8 mouse cellular contexts compared by ENCODE assay signal in the genomic region with DNA sequence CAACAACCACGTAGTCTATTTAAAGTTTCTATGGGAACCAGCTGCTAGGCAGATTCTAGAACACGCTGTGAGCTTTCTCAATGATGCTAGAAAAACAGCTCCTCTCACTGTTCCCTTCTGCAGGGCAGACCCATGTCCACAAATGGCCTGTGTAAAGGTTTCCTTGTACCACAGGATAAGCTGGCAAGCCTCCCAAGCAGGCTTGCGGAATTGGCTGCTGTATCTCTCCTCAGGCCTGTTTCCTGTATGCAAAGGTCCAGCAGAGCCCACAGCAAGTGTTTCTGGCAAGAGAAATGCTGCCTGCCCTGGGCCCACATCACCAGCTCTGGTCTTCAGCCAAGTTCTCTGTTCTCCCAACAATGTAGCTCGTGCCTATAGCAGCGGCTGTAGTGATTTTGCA.
DNase-seq lines count a peak whose midpoint lies in the region; ATAC-seq lines count a peak whose summit lies in the region.

No protein-coding gene starts in this region.

- no peak overlapping the region for H3K4me2 ChIP-seq in forebrain, embryonic 16.5 days (ENCODE audit: low read length)

- no peaks in the 10 kb centered on the region for H3K9me3 ChIP-seq in forebrain, embryonic 16.5 days (ENCODE audit: control insufficient read depth, low read length)

- no peak overlapping the region for H3K9ac ChIP-seq in forebrain, embryonic 16.5 days (replicated peaks; ENCODE audit: low read depth, low read length)

- peak overlapping the region; percentile 30; the same call in 1 of the 2 replicates for H3K27ac ChIP-seq in forebrain, embryonic 16.5 days (ENCODE audit: low read length)

- H3K4me3 ChIP-seq in forebrain, embryonic 16.5 days (replicated peaks; ENCODE audit: low read length) = no peak overlapping the region

- peak; percentile 80 for ATAC-seq in forebrain, embryonic 16.5 days
- ATAC-seq in megakaryocyte progenitor cell, adult 5-6 weeks (replicated peaks; ENCODE audit: poor library complexity) = peak; percentile 62

- 25% methylated on average over 5 of the region's 5 CpGs for WGBS in forebrain, embryonic 16.5 days

- intact Hi-C loops in heart, postnatal 36 days (cut with DNase I) = no loop called here

- DNase-seq in 3134 (ENCODE audit: extremely low read depth, insufficient read length, low spot score) = peak; percentile 14
- DNase-seq in adrenal gland, postnatal 25 days = peak; percentile 38
- peak; percentile 59 to 61 for DNase-seq in heart, postnatal 36 days
- peak; percentile 56 to 66 for DNase-seq in layer of hippocampus, postnatal 36 days
- DNase-seq in thymus, postnatal 14 days = no peak
- no peak for DNase-seq in T-cell, adult 2 months (ENCODE audit: low spot score)

- H3K27me3 ChIP-seq in forebrain, embryonic 16.5 days (replicated peaks; ENCODE audit: control insufficient read depth, insufficient read depth, low read length) = no peaks in the 10 kb centered on the region

- H3K36me3 ChIP-seq in forebrain, embryonic 16.5 days (ENCODE audit: control insufficient read depth, insufficient read depth) = no peaks in the 10 kb centered on the region

- H3K4me1 ChIP-seq in forebrain, embryonic 16.5 days (replicated peaks; ENCODE audit: control insufficient read depth, insufficient read depth, low read length) = peaks cover 17% of the 10 kb centered on the region

Comparison
In these comparisons a context has a peak if more than half of its experiments do, and no peak if none do; other contexts are left out.
1. DNase-seq: peak in 3134 (single experiment), adrenal gland, postnatal 25 days (single experiment), heart, postnatal 36 days (2 of 2) and layer of hippocampus, postnatal 36 days (2 of 2); none in thymus, postnatal 14 days (single experiment) and T-cell, adult 2 months (single experiment).